Mouse (Mus musculus): ENCODE data around the gene Gtsf2. TPM values are rescaled to one million over a fixed set of nuclear protein-coding genes. Genes with fewer than 3 reads are reported as not detected.

Gtsf2 gene
- polyA plus RNA-seq, 1 experiment from 2014 or later, result not detected

Other genes with a start within 250 kb of the Gtsf2 start
- gene Cbx5, start 208.7 kb downstream of the Gtsf2 start, polyA plus RNA-seq (2015; fragmentation: Nextera tagmentation; extraction: Ambion mirVana), result 61.1 and 76.6 TPM in 2 replicates
- gene Hnrnpa1, start 208.0 kb downstream of the Gtsf2 start, polyA plus RNA-seq (2015; fragmentation: Nextera tagmentation; extraction: Ambion mirVana), result 436 and 495 TPM in 2 replicates
- 171 and 185 TPM in 2 replicates for gene Nfe2, start 190.1 kb downstream of the Gtsf2 start, polyA plus RNA-seq (2015; fragmentation: Nextera tagmentation; extraction: Ambion mirVana)
- 213 and 240 TPM in 2 replicates for gene Copz1, start 175.8 kb downstream of the Gtsf2 start, polyA plus RNA-seq (2015; fragmentation: Nextera tagmentation; extraction: Ambion mirVana)
- gene Gpr84, start 137.9 kb downstream of the Gtsf2 start, polyA plus RNA-seq (2015; fragmentation: Nextera tagmentation; extraction: Ambion mirVana), result 0.28 and 0.29 TPM in 2 replicates
- 4.6 and 5.9 TPM in 2 replicates for gene Zfp385a, start 108.4 kb downstream of the Gtsf2 start, polyA plus RNA-seq (2015; fragmentation: Nextera tagmentation; extraction: Ambion mirVana)
- gene Itga5, start 81.7 kb downstream of the Gtsf2 start, polyA plus RNA-seq (2015; fragmentation: Nextera tagmentation; extraction: Ambion mirVana), result 12.9 and 15.8 TPM in 2 replicates
- 0.23 TPM in 1 of 2 replicates, not detected in the other for gene Gtsf1, start 18.0 kb downstream of the Gtsf2 start, polyA plus RNA-seq (2015; fragmentation: Nextera tagmentation; extraction: Ambion mirVana)
- gene Nckap1l, start 5.3 kb upstream of the Gtsf2 start, polyA plus RNA-seq (2015; fragmentation: Nextera tagmentation; extraction: Ambion mirVana), result 5.9 and 7.0 TPM in 2 replicates
- gene Pde1b, start 54.6 kb upstream of the Gtsf2 start, polyA plus RNA-seq (2015; fragmentation: Nextera tagmentation; extraction: Ambion mirVana), result 0.16 and 0.41 TPM in 2 replicates
- 0.31 and 0.36 TPM in 2 replicates for gene Ppp1r1a, start 89.5 kb upstream of the Gtsf2 start, polyA plus RNA-seq (2015; fragmentation: Nextera tagmentation; extraction: Ambion mirVana)
- gene Glycam1, start 116.6 kb upstream of the Gtsf2 start, polyA plus RNA-seq (2015; fragmentation: Nextera tagmentation; extraction: Ambion mirVana), result not detected in 2 replicates